Mouse (Mus musculus): Measurements from ENCODE around the gene Dcaf17.

Dcaf17 gene

GRCm38 (mm10) chr2:71054716-71055115 is 412 bp upstream of the Dcaf17 start:
- no peak for DNase-seq (ENCODE audit: low spot score)

- no peak for DNase-seq (ENCODE audit: low spot score)
These were observed 1.1 kb downstream of the Dcaf17 start for GRCm38 (mm10) chr2:71056115-71056835.

GRCm38 (mm10) chr2:71071601-71072000 is 16.5 kb downstream of the Dcaf17 start:
- DNase-seq (ENCODE audit: low spot score): no peak

- DNase-seq (ENCODE audit: low spot score): no peak
These were observed 18.2 kb downstream of the Dcaf17 start for GRCm38 (mm10) chr2:71073330-71073729.

GRCm38 (mm10) chr2:71073828-71074227 is 18.7 kb downstream of the Dcaf17 start:
- no peak for DNase-seq (ENCODE audit: low spot score)

GRCm38 (mm10) chr2:71082416-71082815 is 27.3 kb downstream of the Dcaf17 start:
- DNase-seq (ENCODE audit: low spot score): no peak

GRCm38 (mm10) chr2:71083454-71084193 is 28.5 kb downstream of the Dcaf17 start:
- no peak for DNase-seq (ENCODE audit: low spot score)

- DNase-seq (ENCODE audit: low spot score): no peak
These were observed 34.6 kb downstream of the Dcaf17 start for GRCm38 (mm10) chr2:71089766-71090165.

GRCm38 (mm10) chr2:71090660-71091445 is 35.7 kb downstream of the Dcaf17 start:
- DNase-seq (ENCODE audit: low spot score): no peak

GRCm38 (mm10) chr2:71096170-71096569 is 41.0 kb downstream of the Dcaf17 start:
- no peak for DNase-seq (ENCODE audit: low spot score)

- DNase-seq (ENCODE audit: low spot score): no peak
These were observed 47.6 kb downstream of the Dcaf17 start for GRCm38 (mm10) chr2:71102621-71103291.

- DNase-seq (ENCODE audit: low spot score): no peak
These were observed 48.2 kb downstream of the Dcaf17 start for GRCm38 (mm10) chr2:71103292-71103680.

- no peak for DNase-seq (ENCODE audit: low spot score)
These were observed 49.6 kb downstream of the Dcaf17 start for GRCm38 (mm10) chr2:71104696-71105095.

- DNase-seq (ENCODE audit: low spot score): no peak
These were observed 50.5 kb downstream of the Dcaf17 start for GRCm38 (mm10) chr2:71105469-71106215.

GRCm38 (mm10) chr2:71107225-71107624 is 52.1 kb downstream of the Dcaf17 start:
- no peak for DNase-seq (ENCODE audit: low spot score)

GRCm38 (mm10) chr2:71108541-71108940 is 53.4 kb downstream of the Dcaf17 start:
- DNase-seq (ENCODE audit: low spot score): no peak

GRCm38 (mm10) chr2:71113489-71114171 is 58.5 kb downstream of the Dcaf17 start:
- no peak for DNase-seq (ENCODE audit: low spot score)

- DNase-seq (ENCODE audit: low spot score): no peak
These were observed 61.0 kb downstream of the Dcaf17 start for GRCm38 (mm10) chr2:71116151-71116550.

GRCm38 (mm10) chr2:71117797-71118708 is 62.9 kb downstream of the Dcaf17 start, which contains the start of gene Cybrd1:
Gene Cybrd1, plus strand, starts transcription at chr2:71117923.
- peak; percentile 51 for DNase-seq (ENCODE audit: low spot score)

GRCm38 (mm10) chr2:71120844-71121243 is 65.7 kb downstream of the Dcaf17 start:
- DNase-seq (ENCODE audit: low spot score): no peak
